Mouse (Mus musculus): ENCODE measurements around the gene Mff. TPM values are rescaled to one million over a fixed set of nuclear protein-coding genes. Genes with fewer than 3 reads are reported as not detected.
A peak's percentile ranks its signal among the peaks of the same experiment; 100 is the strongest.

Gene Mff
- polyA plus RNA-seq, 1 experiment from 2014 or later = 207 TPM

DNA sequence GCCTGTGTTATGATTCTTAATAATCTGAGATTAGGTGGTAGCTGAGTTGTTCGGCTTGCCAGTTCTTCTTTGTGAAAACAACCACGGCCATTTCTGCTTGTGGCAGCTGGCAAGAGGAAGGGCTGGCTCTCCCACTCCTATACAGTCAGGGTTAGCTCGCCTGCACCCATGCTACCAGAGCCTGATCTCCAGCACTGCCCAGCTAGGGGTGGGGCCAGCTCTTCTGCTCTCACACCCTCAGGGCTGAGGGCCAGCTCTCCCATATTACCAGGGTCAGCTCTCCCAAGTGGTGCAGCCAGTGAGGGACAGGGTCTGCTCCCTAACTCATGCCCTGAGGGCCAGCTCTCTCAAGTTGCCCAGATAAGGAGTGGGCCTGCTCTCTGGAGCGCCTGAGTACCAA lies 47.7 kb downstream of the Mff start:
- Histone ChIP-seq H3K4me2 (no peak overlapping the region), H3K27me3 (replicated peaks) (no peaks in the 10 kb centered on the region), H3K9ac (no peak overlapping the region), H3K4me1 (replicated peaks) (no peaks in the 10 kb centered on the region; the same call in 1 of the 2 replicates), H3K4me3 (no peak overlapping the region), H3K27ac (ENCODE audit: poor library complexity, severe bottlenecking) (no peak overlapping the region), H3K36me3 (no peaks in the 10 kb centered on the region), H3K9me3 (replicated peaks) (no peaks in the 10 kb centered on the region)
- no peak for ATAC-seq (ENCODE audit: insufficient number of reproducible peaks, low FRiP score)
- 73% methylated on average over 4 of the region's 4 CpGs for WGBS

- 62% methylated on average over 5 of the region's 5 CpGs for WGBS
- no peaks in the 10 kb centered on the region; the same call in 1 of the 2 replicates for H3K4me1 ChIP-seq (replicated peaks)
- ATAC-seq (ENCODE audit: insufficient number of reproducible peaks, low FRiP score) = no peak
- no peaks in the 10 kb centered on the region for H3K27me3 ChIP-seq (replicated peaks)
- no peak overlapping the region for H3K4me3 ChIP-seq
- H3K9me3 ChIP-seq (replicated peaks) = no peaks in the 10 kb centered on the region
- H3K36me3 ChIP-seq = no peaks in the 10 kb centered on the region
- H3K4me2 ChIP-seq = no peak overlapping the region
- H3K9ac ChIP-seq = no peak overlapping the region
- no peak overlapping the region for H3K27ac ChIP-seq (ENCODE audit: poor library complexity, severe bottlenecking)
Observed at GRCm38 (mm10) chr1:82773208-82773607, 48.5 kb downstream of the Mff start.

DNA sequence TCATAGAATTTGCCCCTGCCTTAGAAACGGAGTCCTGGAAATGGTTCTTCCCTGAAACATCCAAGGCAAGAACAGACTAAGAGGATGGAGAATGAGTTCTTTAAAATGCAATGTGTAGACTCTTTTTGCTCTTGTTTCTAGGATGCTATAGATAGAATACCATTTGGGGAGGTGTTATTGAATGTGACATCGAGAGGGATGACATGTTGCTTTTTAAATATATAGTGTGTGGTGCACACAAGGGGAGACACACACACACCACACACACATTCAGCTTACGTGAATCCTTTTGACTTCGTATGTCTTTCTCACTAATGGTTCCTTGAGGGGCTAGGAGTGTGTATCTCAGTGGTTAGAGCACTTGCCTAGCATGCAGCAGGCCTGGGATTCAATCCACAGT lies 50.6 kb downstream of the Mff start:
- Histone ChIP-seq H3K4me3 (no peak overlapping the region), H3K27ac (ENCODE audit: poor library complexity, severe bottlenecking) (no peak overlapping the region), H3K27me3 (replicated peaks) (no peaks in the 10 kb centered on the region), H3K9ac (no peak overlapping the region), H3K4me2 (no peak overlapping the region), H3K36me3 (no peaks in the 10 kb centered on the region), H3K9me3 (replicated peaks) (no peaks in the 10 kb centered on the region), H3K4me1 (replicated peaks) (no peaks in the 10 kb centered on the region; the same call in 1 of the 2 replicates)
- 87% methylated on average over 4 of the region's 4 CpGs for WGBS
- ATAC-seq (ENCODE audit: insufficient number of reproducible peaks, low FRiP score) = no peak

- Histone ChIP-seq H3K27me3 (replicated peaks) (no peaks in the 10 kb centered on the region), H3K4me1 (replicated peaks) (no peaks in the 10 kb centered on the region), H3K36me3 (no peaks in the 10 kb centered on the region), H3K9me3 (replicated peaks) (no peaks in the 10 kb centered on the region), H3K4me2 (no peak overlapping the region), H3K27ac (ENCODE audit: poor library complexity, severe bottlenecking) (no peak overlapping the region), H3K9ac (no peak overlapping the region), H3K4me3 (no peak overlapping the region)
- no peak for ATAC-seq (ENCODE audit: insufficient number of reproducible peaks, low FRiP score)
- 79% methylated on average over 6 of the region's 6 CpGs for WGBS
Observed at GRCm38 (mm10) chr1:82779388-82779966, 54.8 kb downstream of the Mff start.

- Histone ChIP-seq H3K36me3 (no peaks in the 10 kb centered on the region), H3K9me3 (replicated peaks) (no peaks in the 10 kb centered on the region), H3K27ac (ENCODE audit: poor library complexity, severe bottlenecking) (no peak overlapping the region), H3K4me2 (no peak overlapping the region), H3K4me1 (replicated peaks) (peaks cover 9% of the 10 kb centered on the region; the same call in 1 of the 2 replicates), H3K27me3 (replicated peaks) (no peaks in the 10 kb centered on the region), H3K4me3 (no peak overlapping the region), H3K9ac (no peak overlapping the region)
- no peak for ATAC-seq (ENCODE audit: insufficient number of reproducible peaks, low FRiP score)
- 68% methylated on average over 3 of the region's 3 CpGs for WGBS
Observed at GRCm38 (mm10) chr1:82783559-82783958, 58.9 kb downstream of the Mff start.

DNA sequence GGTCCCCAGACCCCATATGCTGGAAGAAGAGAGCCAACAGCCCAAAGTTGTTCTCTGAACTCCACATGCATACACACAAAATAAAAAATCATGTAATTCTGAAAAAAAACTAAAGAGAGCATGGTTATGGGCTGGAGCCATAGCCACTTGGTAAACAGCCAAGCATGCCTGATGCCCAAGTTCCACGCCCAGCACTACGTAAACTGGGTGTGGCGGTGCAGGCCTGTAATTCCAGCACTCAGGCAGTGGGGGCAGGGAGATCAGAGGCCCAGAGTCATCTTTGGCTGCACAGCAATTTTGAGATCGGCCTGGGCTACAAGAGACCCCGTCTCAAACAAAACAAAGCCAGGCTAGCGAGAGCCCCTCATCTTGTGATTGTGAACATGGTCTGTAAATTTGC lies 60.9 kb downstream of the Mff start:
- WGBS = 68% methylated on average over 6 of the region's 6 CpGs
- ATAC-seq (ENCODE audit: insufficient number of reproducible peaks, low FRiP score) = no peak
- no peaks in the 10 kb centered on the region for H3K27me3 ChIP-seq (replicated peaks)

DNA sequence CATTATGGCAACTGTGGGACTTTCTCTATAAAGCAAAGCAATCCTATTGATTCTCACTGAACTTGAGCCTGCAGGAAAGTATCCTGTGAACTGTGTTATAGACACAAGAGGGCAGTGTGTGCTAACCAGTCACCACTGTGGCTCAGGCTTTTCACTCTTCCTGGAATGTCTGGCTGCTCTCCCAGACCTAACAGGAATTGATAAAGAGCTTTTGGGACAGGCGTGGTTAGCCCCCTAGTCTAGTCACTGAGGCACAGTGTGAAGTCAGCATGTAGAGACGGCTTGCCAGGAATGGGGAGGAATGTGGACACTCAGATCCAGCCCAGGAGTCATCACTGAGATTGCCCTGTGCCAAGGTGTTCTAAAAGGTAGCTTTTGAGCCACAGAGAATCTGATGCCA lies 62.7 kb downstream of the Mff start:
- peaks cover 9% of the 10 kb centered on the region; the same call in 1 of the 2 replicates for H3K4me1 ChIP-seq (replicated peaks)
- no peak overlapping the region for H3K9ac ChIP-seq
- no peaks in the 10 kb centered on the region for H3K27me3 ChIP-seq (replicated peaks)
- H3K27ac ChIP-seq (ENCODE audit: poor library complexity, severe bottlenecking) = no peak overlapping the region
- no peak overlapping the region for H3K4me2 ChIP-seq
- H3K4me3 ChIP-seq = no peak overlapping the region
- WGBS = 0% methylated on average over 2 of the region's 2 CpGs
- H3K36me3 ChIP-seq = no peaks in the 10 kb centered on the region
- peak; percentile 79 for ATAC-seq (ENCODE audit: insufficient number of reproducible peaks, low FRiP score)
- H3K9me3 ChIP-seq (replicated peaks) = no peaks in the 10 kb centered on the region

More for the DNA sequence above, 60.9 kb downstream of the Mff start:
- Histone ChIP-seq H3K9ac (no peak overlapping the region), H3K4me1 (replicated peaks) (peaks cover 9% of the 10 kb centered on the region; the same call in 1 of the 2 replicates), H3K36me3 (no peaks in the 10 kb centered on the region), H3K27ac (ENCODE audit: poor library complexity, severe bottlenecking) (no peak overlapping the region), H3K4me3 (no peak overlapping the region), H3K9me3 (replicated peaks) (no peaks in the 10 kb centered on the region), H3K4me2 (no peak overlapping the region)

DNA sequence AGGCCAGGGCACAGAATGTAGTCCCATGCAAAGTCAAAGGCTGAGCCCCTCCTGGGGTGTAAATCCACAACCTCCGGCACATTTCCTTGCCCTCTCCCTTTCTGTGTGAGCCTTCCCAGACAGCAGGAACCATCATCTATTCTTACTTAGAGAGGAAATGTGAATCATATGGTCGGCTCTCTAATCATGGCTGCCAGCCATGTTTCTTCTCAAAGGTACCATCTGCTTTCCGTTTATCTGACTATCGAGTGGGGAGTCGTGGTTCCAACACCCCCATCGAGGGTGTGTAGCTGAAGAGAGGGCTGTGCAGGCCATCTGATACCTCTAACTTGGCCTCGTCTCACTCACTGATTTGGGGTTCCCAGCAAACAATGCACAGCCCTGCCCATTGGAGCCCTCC lies 63.4 kb downstream of the Mff start:
- Histone ChIP-seq H3K36me3 (no peaks in the 10 kb centered on the region), H3K4me1 (replicated peaks) (peaks cover 9% of the 10 kb centered on the region; the same call in 1 of the 2 replicates), H3K4me2 (no peak overlapping the region), H3K9me3 (replicated peaks) (no peaks in the 10 kb centered on the region), H3K27ac (ENCODE audit: poor library complexity, severe bottlenecking) (no peak overlapping the region), H3K9ac (no peak overlapping the region), H3K4me3 (no peak overlapping the region), H3K27me3 (replicated peaks) (no peaks in the 10 kb centered on the region)
- 60% methylated on average over 7 of the region's 7 CpGs for WGBS
- ATAC-seq (ENCODE audit: insufficient number of reproducible peaks, low FRiP score) = no peak

GRCm38 (mm10) chr1:82791105-82791504 lies 66.4 kb downstream of the Mff start:
- ATAC-seq (ENCODE audit: insufficient number of reproducible peaks, low FRiP score) = no peak
- Histone ChIP-seq H3K4me3 (no peak overlapping the region), H3K27ac (ENCODE audit: poor library complexity, severe bottlenecking) (no peak overlapping the region), H3K9ac (no peak overlapping the region), H3K36me3 (no peaks in the 10 kb centered on the region), H3K4me1 (replicated peaks) (peaks cover 18% of the 10 kb centered on the region), H3K9me3 (replicated peaks) (no peaks in the 10 kb centered on the region), H3K27me3 (replicated peaks) (no peaks in the 10 kb centered on the region), H3K4me2 (no peak overlapping the region)
- 65% methylated on average over 11 of the region's 11 CpGs for WGBS

GRCm38 (mm10) chr1:82792238-82792637 lies 67.5 kb downstream of the Mff start:
- H3K36me3 ChIP-seq = no peaks in the 10 kb centered on the region
- H3K9ac ChIP-seq = no peak overlapping the region
- H3K27ac ChIP-seq (ENCODE audit: poor library complexity, severe bottlenecking) = no peak overlapping the region
- ATAC-seq (ENCODE audit: insufficient number of reproducible peaks, low FRiP score) = no peak
- H3K4me3 ChIP-seq = no peak overlapping the region
- no peaks in the 10 kb centered on the region for H3K27me3 ChIP-seq (replicated peaks)
- H3K4me1 ChIP-seq (replicated peaks) = peaks cover 20% of the 10 kb centered on the region
- no peaks in the 10 kb centered on the region for H3K9me3 ChIP-seq (replicated peaks)
- WGBS = 89% methylated on average over 6 of the region's 6 CpGs
- no peak overlapping the region for H3K4me2 ChIP-seq

GRCm38 (mm10) chr1:82793110-82793509 lies 68.4 kb downstream of the Mff start:
- no peak for ATAC-seq (ENCODE audit: insufficient number of reproducible peaks, low FRiP score)
- Histone ChIP-seq H3K9me3 (replicated peaks) (no peaks in the 10 kb centered on the region), H3K36me3 (no peaks in the 10 kb centered on the region), H3K4me1 (replicated peaks) (peaks cover 12% of the 10 kb centered on the region), H3K4me3 (no peak overlapping the region), H3K4me2 (no peak overlapping the region), H3K27ac (ENCODE audit: poor library complexity, severe bottlenecking) (no peak overlapping the region), H3K9ac (no peak overlapping the region), H3K27me3 (replicated peaks) (no peaks in the 10 kb centered on the region)
- WGBS = 89% methylated on average over 3 of the region's 3 CpGs

DNA sequence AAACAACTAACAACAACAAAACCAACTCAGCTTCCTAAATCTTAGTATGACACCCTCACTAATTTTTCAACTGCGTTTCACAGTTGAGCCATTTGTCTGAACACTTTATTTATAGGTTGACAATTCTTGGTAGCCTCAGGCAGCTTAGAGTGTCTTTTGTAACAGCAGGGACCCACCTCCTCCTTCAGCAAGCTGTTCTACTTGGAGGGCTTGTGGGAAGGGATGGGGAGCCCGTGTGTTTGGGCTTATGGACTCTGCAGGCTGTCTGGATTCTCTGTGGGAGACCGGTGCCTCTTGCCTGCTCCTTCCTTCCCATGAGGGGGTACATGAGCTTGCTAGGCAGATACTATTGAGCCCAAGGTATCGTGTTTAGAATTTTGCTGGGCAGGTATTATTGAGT lies 69.3 kb downstream of the Mff start:
- H3K4me2 ChIP-seq = no peak overlapping the region
- peaks cover 10% of the 10 kb centered on the region; the same call in 1 of the 2 replicates for H3K4me1 ChIP-seq (replicated peaks)
- H3K27me3 ChIP-seq (replicated peaks) = no peaks in the 10 kb centered on the region
- H3K9ac ChIP-seq = no peak overlapping the region
- 56% methylated on average over 4 of the region's 4 CpGs for WGBS
- no peak overlapping the region for H3K27ac ChIP-seq (ENCODE audit: poor library complexity, severe bottlenecking)
- ATAC-seq (ENCODE audit: insufficient number of reproducible peaks, low FRiP score) = no peak
- no peaks in the 10 kb centered on the region for H3K9me3 ChIP-seq (replicated peaks)
- no peak overlapping the region for H3K4me3 ChIP-seq
- H3K36me3 ChIP-seq = no peaks in the 10 kb centered on the region
